Mouse (Mus musculus) c-Kit-negative CD71-positive TER-119-positive erythroid progenitor cells, embryonic 14.5 days (primary cell): ENCODE data around the gene Rbm14.

Experiments
- DNase-seq: peaks from one replicate; pipeline ENCODE4 v3.0.0-alpha.2; 2013; ENCODE audit warnings: low read depth, low spot score

Gene Rbm14

DNA sequence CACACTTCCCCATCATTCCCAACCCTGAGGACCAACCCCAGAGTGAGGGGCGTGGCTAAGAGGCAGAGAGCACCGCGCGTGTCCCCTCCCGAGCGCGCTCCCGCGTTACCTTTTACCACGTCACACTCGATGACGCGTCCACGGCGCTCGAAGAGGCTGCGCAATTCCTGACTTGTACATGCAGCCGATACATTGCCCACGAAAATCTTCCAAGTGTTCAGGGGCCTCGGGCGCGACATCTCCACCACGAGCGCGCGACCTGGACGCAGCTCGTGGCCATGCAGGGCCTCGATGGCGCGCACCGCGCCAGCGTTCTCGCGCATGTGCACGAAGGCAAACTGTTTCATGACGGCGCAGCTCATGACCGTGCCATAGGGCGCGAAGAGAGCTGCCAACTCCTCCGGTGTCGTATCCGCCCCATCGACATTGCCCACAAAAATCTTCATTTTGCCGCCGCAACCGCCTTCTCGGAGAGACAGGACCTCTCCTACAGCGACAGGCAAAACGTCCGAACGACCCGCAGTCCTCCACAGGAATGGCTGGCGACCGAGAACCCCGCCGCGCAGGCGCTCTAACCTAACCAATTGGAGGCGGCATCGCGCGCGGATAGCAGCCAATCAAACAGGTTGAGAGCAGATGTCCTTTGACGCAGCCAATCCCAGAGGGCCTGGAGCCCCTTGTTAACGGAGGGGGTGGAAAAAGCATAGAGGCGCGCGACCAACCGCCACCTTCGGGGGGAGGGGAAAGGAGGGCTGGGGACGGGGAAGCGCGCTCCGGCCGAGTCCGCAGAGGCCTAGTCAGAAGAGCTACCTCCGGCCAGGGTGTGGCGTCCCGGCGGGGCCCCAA lies at the start of gene Rbm14, which contains the start of gene Gm21992:
Gene Rbm14, minus strand, starts transcription at position 572 of the 846 bp plus-strand sequence.
Gene Gm21992, minus strand, starts transcription at position 550 of the 846 bp plus-strand sequence.
- peak; percentile 95 for DNase-seq

DNA sequence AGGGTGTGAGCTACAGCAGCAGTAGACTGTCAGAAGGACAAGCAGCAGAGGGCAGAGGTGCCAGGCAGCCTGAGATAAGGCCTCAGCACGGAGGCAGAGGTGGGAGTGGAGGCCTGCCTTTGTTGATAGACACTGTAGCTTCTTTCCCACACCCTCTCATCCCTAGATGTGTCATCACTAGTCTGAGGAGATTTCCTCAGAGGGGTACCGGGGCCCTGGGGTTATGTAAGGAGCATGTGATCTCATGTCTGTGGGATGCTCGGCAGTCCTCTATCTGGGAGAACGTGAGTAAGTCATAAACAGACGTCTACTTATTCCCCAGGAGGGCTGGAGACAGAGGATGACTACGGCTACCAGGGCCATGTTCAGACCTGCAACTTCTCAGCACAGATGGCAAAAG lies 47.6 kb upstream of the Rbm14 start:
- DNase-seq, result peak; percentile 80

DNA sequence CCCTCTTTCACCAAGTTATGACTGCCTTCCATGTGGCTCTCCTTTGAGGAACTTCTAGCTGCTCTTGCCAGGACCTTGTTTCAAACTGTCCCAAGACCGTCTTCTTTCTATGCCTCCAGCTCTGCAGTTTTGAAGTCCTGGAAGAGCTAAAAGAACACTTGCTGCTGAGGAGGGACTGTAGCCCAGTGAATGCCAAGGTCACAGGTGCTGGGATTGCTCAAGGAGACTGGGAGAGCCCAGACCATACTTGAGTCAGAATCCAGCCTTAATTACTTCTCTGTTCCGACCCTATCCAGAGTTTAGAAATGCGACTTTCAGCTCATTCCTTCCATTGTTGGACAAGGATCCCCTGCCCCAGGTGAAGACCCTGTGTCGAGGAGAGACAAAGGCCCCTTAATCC lies 44.5 kb upstream of the Rbm14 start:
- DNase-seq, result no peak

DNA sequence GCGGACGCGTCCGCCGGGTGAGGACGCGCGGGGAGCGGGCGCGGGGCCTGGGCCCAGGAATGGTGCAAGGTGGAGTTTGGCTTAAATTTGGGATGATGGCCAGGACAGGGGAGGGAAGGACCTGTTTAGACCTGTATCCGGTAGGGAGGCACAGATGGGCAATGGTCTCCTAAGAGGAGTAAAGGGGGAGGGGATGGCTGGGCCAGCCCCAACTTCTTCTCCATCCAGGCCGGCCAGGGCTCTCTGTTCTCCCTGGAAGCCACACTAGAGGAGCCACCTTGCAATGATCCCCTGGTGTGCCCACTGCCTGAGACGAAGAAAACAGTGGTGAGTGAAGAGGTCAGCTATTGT lies 44.0 kb upstream of the Rbm14 start:
- DNase-seq, result no peak

DNA sequence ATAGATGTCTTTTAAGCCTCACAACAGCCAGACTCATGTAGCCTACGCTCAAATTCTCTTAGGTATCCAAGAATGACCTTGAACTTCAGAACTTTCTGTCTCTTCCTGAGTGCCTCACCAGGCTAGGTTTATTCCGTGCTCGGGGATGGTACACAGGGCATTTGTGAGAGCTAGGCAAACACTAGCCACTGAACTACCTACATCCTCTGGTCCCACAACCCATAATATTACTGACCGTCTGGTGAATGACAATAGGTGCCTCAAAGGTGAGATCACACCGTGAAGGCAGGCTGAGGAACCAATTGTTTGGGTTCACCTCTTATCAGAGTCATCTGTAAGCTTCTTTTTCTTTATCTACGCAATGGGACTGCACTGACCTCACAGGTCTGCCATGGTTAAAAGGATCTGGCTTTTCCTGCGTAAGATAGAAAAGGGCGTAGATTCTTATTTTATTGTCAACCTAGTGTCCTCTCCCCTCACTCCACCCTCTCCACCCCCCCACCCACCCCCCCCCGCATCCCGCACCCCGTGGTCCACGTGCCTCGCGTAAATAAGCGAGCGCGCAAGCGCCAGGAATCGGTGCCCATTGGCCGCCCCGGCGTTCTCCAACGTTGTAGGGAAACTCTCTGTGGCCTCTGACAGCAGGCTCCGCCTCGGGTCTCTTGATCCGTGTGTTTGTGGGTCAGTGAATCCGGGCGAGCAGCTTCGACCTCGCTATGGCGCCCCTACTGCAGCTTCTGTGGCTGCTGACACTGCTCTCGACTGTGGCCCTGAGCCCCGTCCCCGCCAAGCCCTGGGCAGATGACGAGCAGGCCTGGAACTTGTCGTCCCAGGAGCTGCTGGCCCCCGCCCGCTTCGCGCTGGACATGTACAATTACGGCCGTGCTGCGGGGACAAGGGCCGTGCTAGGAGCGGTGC lies 43.4 kb upstream of the Rbm14 start, which contains the start of gene Ctsf:
Gene Ctsf, plus strand, starts transcription at position 579 of the 918 bp plus-strand sequence.
- DNase-seq, result no peak

DNA sequence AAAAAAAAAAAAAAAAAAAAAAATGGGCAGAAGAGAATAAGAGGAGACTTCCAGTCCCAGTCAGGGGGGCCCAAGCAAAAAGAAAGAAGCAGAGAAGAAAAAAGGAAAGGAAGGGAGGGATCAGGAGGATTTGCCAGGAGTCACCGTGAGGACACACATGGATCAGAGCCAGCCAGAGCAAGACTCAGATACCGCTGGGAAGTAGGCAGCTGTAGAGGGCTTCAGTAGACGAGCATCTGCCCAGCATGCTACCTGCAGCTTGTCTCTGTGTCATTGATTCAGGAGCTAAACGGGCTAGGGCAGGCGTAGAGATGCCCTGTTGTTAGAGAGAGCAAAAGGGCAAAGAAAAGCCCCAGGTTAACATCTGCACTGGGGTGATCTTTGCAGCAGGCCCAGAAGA lies 38.8 kb upstream of the Rbm14 start:
- no peak for DNase-seq

DNA sequence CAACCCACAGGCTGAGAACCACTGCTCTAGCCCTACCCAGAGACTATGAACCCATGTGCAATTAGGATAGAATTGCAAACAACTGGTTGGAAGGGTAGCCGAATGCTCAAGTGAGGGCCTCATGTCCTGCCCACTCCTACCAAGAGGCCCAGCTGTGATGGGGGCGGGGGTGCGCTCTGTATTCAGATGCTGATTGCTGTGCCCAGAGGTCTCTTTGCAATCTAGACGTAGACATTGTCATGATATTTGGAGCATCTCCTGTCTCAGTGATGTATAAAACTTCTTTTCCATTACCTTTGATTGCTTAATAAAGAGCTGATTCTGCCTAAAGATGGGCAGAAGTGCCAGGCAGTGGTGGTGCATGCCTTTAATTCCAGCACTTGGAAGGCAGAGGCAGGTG lies 38.4 kb upstream of the Rbm14 start:
- DNase-seq, result no peak

DNA sequence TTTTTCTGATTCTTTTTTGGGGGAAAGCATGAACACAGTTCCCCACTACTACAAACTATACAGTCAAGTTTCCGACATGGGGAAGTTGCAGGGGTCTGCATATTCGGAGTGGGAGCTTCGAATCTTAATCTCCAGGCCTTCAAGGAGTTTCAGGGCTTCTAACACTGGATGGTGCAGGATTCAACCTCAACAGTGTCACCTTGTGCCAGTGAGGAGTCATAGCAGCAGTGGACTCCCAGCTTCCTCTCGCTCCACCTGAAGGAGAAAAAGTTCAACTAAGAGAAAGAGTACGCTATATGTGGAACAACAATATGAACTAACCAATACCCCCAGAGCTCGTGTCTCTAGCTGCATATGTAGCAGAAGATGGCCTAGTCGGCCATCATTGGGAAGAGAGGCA lies 36.1 kb upstream of the Rbm14 start:
- DNase-seq, result no peak

DNA sequence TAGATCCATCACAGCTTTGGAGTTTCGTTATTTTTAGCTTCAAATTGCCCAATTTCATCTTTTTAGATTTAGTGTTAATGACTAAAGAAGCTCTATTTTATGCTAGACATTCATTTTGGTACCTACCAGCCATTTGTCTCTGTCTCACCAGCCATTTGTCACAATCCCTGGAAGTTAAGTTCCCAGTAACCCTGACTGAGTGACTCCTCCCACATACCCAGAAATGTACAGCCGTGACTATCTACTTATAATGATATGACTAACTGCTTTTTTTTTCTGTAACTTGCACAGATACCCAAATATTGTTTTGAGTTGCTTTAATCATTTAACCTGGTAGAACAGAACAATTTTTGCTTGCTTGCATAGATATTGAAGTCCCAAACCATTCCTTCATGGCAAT lies 34.4 kb upstream of the Rbm14 start:
- no peak for DNase-seq

DNA sequence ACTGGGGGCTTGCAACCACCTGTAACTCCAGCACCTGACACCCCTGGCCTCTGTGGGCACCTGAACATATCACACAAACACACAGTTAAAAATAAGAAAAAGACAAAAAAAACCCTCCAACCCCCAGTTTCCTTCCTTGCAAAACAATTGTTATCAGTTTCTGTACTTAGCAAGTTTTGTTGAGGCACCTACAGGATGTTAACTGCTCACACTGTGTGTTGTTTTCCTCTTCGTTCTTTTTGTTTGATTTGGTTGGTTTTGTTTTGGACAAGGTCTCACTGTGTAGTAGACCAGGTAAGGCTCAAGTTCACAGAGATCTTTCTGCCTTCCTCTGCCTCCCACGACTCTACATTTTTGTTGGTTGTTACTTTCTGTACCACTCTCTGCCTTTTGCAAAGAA lies 31.2 kb upstream of the Rbm14 start:
- DNase-seq, result no peak

DNA sequence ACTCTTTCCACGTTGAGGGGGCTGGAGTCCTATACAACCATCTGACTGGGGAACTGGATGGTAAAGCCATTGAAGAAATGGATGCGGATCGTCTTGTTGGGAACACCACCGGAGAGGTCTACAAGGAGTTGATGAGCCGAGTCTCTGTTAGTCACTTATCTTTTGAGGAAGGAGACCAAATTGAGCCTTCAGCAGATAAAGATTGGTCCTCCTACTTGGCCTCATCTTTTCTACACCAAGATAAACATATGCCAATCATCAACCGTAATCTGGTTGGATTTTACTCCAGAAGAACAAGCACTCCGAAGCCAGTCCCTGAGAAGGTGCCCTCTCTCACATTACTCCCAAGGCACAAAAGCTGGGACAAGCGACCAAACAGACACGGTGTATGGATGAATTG lies 29.4 kb upstream of the Rbm14 start:
- DNase-seq, result no peak

DNA sequence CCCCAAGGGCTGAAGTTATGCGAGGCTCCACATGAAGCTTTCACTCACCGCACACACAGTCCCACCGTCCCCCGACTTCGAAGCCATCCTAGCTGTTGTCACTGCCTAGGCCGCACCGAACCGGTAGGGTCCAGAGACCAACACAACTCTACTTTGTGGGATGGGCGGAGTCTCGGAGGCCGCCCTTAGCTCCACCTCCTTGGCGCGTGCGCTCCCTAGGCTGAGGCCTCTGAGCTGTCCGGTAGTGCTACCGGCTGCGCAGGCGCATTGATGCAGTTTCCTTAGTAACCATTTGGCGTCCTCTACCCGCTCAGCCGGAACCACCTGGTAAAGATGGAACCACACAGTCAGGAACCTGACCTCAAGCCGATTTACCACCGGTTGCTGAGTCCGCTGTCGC lies 27.7 kb upstream of the Rbm14 start, which contains the start of the genes Ccs and Ccdc87:
Gene Ccs, minus strand, starts transcription at position 184 of the 400 bp plus-strand sequence.
Gene Ccdc87, plus strand, starts transcription at position 218 of the 400 bp plus-strand sequence.
- DNase-seq, result peak; percentile 93

DNA sequence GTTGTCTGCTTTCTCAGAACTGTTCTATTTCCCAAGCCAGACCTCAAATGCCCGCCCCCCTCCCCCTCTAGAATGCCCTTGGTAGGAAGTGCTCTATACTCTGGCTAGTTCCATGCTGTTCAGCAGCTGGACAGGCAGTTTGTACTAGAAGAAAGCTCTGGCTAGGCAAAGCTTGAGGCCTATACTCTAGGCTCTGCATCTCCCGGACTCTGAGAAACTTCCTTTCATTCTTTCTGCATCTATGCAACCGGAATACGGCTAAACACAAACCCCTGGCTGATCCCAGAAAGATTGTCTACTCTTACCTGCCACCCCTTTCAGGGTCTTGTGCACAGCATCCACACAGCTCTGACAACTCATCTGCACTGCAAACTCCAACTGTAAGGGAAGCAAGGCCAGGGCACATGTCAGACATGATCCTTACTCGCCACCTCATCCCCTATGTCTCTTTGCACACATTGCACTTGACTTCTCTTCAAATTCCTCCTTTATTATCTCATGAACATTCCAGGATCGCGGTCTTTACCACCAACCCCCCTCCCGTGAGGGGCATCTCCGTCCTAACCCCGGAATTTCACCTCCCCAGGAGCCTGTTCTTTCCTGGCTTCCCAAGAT lies 27.2 kb upstream of the Rbm14 start:
- no peak for DNase-seq

DNA sequence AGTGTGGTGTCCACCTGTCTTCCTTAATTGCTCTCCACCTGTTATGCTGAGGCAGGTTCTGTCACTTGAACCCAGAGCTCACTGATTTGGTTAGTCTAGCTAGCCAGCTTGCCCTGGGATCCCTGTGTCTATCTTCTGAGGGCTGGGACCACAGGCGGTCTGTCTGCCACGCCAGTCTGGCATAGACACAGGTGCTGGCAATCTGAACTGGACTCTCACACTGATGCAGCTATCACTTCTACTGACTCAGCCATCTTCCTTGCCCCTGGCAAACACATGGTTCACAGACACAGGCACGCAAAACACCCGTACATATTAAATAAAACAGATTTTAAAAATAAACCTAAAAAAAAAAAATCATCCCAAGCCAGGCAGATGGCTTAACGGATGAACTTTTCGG lies 25.6 kb upstream of the Rbm14 start:
- DNase-seq, result no peak

DNA sequence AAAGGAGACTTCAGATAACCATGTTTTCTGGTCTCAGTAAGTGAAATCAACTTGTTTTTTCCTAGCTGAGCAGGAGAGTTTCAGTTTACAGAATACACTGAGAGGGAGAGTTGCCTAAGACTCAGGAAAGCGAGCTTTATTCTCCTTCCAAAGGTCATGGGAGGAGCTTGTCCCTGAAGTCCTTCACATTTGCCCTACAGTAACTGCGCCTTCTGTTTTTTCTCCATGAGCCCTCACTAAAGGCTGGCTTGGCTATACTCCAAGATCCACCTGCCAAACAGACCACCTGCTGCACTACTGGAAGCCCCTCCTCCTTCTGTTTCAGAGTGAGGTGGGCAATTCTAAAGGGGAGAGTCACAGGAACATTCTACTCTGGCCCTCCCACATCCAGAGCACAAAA lies 24.7 kb upstream of the Rbm14 start:
- DNase-seq, result no peak

DNA sequence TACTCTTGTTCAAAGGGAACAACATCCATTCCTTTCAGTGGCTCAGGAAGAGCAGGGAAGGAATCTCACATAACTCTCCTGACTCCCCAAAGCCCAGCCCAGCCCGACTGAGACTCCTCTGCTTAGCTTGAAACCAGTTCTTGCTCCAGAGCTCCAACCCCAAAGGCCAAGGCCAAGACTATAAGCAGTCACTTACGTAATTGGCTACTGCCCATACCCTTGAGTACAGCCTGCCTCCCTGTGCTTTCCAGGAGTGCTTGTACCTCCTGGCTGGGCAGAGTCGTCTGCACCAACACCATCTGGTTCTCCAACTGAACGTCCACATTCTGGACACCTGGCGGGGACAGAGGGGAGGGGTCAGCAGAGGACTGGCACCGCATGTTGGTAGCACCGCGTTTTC lies 22.5 kb upstream of the Rbm14 start:
- no peak for DNase-seq

DNA sequence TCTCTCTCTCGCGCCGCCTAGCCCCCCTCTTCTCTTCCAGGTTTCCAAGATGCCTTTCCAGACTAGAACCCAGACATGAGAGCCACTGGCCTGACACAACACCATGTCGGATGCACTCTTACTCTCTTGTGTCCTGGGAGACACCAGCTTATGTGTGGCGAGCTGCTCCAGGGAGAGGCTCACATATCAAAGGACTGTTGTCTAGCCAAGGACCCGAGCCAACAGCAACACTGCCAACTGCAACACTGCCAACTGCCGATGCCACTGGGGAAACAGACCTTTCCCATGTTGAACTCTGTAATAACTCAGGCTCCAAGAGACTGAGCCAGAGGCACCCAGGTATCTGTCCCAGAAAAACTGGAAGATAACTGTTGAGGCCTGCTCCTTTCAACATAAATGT lies 17.7 kb upstream of the Rbm14 start:
- no peak for DNase-seq

DNA sequence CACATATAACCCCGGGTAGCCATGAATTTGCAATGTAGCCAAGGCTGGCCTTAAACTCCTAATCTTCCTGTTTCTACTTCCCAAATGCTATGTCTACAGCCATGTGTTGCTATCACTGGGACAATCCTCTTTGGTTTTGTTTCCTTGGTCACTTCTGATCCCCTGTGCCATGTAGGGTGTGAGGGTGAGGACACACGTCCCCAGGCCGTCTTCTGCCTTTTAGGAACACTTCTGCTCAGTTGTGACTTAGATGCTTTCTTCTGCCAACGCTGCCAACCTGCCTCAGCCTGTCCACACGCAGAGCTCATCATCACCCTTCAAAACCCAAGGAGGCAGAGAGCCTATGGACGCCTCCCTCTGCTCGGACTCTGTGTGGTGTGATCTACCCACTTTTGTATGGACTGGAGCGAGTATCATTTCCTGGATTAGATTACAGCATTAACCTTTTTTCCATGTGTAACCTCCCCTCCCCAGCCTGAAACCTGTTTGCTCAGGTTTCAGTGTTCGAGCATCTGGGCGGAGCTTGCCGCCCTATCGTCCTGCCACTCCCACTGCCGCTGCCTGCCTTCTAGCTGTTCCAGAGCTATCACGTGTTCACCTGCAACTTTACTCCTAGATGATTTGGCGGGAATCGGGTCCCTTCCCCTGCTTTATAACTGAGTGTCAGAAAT lies 17.1 kb upstream of the Rbm14 start:
- no peak for DNase-seq

DNA sequence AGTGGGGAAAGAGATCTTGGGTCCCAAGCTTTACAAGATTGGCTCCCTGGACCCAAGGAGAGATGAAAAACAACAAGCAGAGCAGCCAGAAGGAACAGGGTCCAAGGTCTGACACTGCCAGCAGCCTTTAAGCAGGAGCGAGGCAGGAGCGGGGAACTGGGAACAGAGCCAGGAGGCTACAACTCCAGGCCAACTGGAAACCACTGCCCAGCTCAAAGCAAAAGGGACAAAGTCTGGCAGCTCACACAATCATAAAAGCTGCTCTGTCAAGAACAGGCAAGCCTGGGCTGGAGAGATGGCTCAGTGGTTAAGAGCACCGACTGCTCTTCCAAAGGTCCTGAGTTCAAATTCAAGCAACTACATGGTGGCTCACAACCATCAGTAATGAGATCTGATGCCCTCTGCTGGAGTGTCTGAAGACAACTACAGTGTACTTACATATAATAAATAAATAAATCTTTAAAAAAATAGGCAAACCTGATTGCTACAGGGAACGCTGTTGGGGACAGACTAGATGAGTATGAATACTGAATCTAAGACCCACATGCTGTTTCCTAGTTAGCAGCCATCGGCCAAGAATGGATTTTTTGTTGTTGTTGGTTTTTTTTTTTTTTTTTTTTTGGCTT lies 9.4 kb upstream of the Rbm14 start:
- DNase-seq, result no peak

DNA sequence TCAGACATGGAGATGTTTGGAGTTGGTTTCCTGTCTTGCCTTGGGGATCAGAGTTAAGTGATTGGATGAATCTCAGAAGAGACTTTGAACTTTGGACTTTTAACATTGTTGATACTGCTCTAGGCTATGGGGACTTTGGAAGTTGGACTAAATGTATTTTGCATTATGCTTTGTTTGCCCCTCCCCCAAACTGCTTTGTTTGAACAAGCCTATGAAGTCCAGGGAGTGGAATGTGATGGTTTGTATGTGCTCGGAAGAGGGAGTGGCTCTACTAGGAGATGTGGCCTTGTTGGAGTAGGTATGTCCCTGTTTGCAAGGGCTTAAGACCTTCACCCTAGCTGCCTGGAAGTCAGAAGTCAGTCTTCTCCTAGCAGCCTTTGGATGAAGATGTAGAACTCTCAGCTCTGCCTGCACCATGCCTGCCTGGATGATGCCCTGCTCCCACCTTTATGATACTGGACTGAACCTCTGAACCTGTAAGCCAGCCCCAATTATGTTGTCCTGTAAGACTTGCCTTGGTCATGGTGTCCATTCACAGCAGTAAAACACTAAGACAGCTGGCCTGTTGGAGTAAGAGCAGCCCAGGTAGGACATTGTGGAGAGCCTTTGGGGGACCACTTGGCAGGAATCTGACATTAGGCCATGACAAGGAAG lies 5.9 kb upstream of the Rbm14 start:
- no peak for DNase-seq
